Mouse (Mus musculus): Measurements from ENCODE around the gene Abhd15.

- TF ChIP-seq GATA1 (IDR thresholded peaks at IDR 0.05; ENCODE audit: borderline replicate concordance, low read length) (no peak), FLI1 (IDR thresholded peaks at IDR 0.05; ENCODE audit: low read length) (no peak)
Observed at GRCm38 (mm10) chr11:77530862-77531261, 15.9 kb downstream of the Abhd15 start.

Data from megakaryocyte, embryonic 14.5 days (primary cell).